Mouse (Mus musculus): ENCODE data around the gene Sertm1.

Sertm1 gene

DNA sequence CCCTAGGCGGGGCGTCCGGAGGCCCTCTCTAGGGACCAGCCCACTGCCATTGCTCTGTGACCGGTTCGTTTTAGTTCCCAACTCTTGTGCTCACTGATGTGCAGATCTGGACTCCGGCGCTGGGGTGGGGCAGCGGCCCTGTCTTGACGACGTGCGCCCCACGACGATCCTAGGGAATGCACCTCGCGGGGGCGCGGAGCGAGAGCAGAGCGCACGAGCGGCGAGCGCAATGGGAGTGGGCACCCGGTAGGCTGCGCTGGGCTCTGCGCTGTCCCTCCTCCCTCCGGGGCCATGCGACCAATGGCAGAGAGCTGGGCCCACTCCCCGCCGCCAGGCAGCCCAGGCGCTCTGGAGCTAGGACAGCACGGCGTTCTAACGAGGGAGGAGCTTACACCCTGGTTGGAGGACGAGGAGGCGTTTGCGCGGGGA is at the start of gene Sertm1:
Gene Sertm1 (minus strand): TSS at position 245 of the 429 bp plus-strand sequence.
- DNase-seq, result no peak

DNA sequence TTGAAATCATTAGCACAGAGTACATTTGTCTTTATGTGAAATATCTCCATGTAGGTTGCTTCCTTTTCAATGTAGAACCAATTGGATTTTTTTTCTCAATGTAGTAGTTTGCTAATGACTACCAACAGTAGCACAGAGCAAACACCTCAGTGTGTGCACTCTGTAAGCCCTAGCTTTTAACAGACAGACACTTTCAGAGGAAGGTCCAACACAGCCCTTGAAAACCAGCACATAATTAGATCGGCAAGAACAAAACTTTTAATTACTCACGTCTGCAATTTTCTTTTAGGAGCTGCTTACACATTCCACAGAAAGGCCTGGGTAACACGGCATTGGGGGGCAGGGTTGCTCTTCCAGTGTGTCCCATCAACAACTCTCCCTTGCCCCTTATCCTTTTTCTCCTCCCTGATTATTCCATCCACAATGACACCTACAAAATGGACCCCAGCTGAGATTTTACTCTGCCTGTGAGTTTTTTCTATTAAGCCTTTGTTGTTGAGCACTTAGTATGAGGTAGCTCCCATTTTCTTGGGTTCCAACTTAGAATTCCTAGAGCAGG is 49.3 kb upstream of the Sertm1 start:
- DNase-seq, result no peak

- no peak for DNase-seq
Measured at GRCm38 (mm10) chr3:54943067-54943810, 27.6 kb upstream of the Sertm1 start.

DNA sequence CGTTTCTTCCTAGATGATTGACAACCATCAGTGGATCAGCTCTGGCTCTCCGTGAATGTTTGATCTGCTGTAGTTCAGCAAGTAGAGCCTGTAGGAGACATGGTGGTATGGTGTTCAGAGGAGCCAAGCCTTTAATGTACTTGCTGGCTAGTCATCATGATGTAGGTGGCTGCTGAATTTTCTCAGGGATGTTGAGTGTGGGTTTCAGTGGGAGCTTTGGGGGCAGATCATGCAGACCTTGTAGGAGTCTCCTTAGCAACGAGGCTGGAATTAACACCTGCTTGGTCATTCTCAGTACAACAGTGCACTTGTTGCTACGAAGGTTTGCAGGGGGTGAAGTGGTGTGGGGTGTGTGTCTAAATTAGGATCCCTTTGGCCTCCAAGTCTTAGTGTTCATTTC is 18.8 kb upstream of the Sertm1 start:
- DNase-seq, result no peak

GRCm38 (mm10) chr3:54932599-54932998 is 16.9 kb upstream of the Sertm1 start:
- DNase-seq, result no peak

DNA sequence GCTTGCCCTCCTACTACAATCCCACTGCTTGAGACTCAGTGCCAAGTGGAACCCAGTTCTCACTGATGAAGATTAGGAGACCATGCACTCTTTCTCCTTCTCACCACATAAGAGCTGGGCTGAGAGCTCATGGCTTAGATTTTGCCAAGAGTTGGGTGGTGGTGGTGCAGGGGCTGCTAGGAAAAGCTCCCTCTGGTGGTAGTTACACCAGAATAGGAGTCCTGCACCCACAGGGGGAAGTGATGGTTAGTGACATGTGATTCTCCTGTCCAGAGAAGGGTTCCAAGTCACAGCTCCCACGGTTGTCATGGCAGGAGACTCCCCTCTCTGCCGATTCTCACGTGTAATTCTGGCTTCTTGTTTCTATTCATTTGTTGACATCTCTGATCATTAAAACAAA is 4.7 kb upstream of the Sertm1 start:
- no peak for DNase-seq

DNA sequence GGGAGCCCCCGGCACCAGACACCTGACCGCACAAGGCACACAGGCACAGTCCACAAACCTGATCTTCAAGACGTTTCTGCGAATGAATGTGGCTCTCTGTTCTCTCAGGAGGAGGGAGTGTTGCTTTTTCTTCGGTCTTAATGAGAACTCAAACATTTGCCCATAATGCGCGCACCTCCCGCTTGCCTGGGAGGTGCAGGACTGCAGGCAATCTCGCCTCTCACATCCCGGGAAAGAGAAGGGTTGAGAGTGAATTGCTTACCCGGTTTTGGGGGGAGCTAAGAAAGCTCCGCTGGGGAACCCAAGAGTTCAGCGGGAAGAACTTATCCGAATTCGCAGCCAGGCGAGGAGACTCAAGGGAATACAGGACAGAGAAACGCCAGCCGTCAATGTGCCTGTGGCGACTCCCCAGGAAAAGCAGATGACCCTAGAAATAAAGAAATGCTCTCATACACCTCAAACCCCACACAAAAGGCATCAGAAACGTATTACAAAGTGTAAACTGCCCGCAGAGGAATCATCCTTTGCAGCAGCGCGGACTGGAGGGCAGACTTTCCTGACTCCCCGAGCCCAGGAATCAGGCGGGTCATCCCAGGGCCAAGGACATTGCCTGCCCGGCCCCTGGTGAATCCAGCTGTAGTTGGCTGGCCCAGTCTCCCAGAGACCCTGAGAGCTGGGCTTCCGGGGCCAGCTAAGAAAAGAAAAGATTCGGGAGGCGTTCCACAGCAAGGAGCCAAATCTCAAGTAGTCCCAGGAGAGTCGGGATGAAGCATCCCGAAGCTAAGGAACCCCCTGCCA is 643 bp downstream of the Sertm1 start:
- DNase-seq, result no peak

DNA sequence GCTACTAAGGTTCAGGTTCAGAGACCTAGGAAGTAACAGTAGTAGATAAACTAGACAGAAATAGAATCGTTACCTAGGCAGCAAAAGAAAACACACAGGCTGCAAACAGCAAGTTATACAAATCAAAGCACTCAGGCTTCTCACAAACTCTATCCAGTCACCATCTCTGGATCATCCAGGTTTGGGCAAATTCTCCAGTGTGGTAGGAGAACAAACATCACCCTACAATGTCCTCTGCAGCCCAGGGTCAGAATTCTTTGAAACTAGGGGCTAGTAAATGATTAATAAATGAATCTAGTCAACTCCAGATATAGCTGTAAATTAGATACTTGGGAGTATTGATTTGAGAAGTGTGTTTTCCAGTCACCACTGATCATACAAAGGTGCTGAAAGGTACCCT is 6.8 kb downstream of the Sertm1 start:
- DNase-seq, result no peak

DNA sequence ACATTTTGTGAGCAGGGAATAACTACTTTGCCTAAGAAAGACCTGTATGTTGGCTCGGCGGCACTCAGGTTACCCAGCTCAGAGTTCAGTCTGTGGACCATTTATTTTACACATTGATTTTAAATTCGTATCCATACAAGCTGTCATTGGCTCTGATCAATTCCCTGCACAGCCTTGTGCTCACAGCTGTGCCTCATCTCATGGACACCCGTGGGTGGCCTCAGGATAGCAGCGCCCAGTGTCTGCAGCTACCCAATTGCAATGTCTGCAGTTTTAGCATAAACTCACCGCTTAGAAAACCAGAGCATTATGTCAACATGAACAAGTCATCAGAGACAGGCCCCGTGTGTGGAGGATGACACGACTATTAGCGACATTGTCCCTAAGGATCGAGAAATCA is 17.7 kb downstream of the Sertm1 start:
- no peak for DNase-seq

- DNase-seq, result no peak
Measured at GRCm38 (mm10) chr3:54894891-54895290, 20.8 kb downstream of the Sertm1 start.

DNA sequence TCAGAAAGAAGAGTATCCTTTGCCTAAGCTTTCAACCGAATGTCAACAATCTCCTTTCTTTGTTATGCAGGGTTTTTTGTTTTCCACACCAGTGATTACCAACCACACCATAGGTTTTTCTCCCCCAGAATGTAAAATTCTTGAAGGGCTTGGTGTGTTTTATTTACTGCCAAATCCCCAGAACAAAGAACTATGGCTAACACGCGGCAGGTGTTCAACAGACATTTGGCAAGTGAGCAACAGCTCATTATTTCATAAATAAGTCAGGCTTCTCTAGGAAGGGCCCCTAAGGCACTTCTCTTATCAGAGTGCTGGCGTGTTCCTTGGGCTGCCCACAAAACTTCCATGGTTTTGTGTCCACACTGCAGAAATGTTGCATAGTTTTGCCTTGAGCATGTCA is 23.5 kb downstream of the Sertm1 start:
- no peak for DNase-seq

DNA sequence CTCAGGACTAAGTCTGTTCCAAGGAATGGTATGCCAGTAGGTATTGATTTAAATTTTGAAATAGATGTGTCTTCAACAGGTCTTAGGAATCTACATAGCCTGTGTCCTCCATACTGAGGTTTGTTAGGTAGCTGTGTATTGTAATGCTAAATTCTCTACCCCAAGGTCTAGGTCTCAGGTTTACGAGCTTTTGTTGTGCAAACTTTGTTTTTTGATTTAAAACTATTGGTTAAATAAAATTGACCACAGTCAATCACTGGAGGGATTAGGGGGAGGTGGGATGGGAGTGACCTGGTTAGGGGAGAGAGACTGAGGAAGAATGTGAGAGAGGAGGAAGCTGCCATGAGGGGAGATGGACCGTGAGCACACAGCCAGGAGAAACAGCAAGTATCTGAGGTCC is 29.2 kb downstream of the Sertm1 start:
- DNase-seq, result no peak
